Mouse (Mus musculus) liver, embryonic 14.5 days (tissue): ENCODE measurements around the gene Sh3gl1.

Source experiments
- CTCF ChIP-seq: IDR thresholded peaks from 2 replicates; pipeline ENCODE4 v1.5.1; 2016; ENCODE audit warnings: antibody characterized with exemption, low read depth, control low read depth
- EP300 ChIP-seq: IDR thresholded peaks from 2 replicates; pipeline ENCODE4 v1.6.1; 2016; ENCODE audit warnings: antibody characterized with exemption, low read depth

DNA sequence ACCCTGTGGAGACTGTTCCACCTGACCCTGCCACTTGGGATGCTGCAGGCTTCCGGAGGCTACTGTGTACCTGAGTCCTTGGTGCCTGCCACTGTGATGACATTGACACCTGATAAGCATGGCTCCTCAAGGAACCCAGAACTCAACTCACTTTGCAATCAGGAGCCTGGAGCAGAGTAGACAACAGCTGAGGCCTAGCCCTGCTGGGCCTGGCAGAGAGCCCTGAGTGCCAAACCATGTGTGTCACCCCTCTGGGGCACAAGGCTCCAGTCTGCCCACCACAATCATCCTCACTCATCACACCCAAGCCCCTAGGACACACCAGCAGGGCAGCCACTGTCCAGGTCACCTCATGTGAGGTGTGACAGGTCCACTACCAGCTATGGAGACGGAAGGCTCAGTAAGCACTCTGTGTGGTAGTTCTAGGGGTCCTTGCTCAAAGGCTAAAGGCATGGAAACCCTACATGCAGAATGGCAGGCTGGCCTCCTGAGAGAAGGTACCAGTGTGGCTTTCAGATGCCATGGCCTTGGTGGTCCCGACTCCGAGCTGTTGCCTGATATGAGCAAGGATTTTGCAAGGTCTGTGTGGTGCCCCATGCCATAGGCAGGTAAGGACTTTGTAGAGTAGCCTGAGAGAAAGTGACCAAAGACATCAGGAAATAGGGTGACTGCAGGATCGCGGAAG, 15.9 kb downstream of the Sh3gl1 start:
- TF ChIP-seq CTCF = no peak
- no peak for TF ChIP-seq EP300
